Mouse (Mus musculus) lung, embryonic 14.5 days (tissue): ENCODE data around the gene Ccdc115. TPM values are rescaled to one million over a fixed set of nuclear protein-coding genes. Genes with fewer than 3 reads are reported as not detected.

Experiments
- ATAC-seq: fragments of 200-750 bp; cut with Nextera tagmentation; 2 replicates; pipeline ENCODE4 v1.8.0; 2017; ENCODE audit warnings: mild to moderate bottlenecking, moderate TSS enrichment, moderate library complexity; ENCODE audit not compliant: insufficient read depth
- DNase-seq: peaks from one replicate; pipeline ENCODE4 v3.0.0-alpha.2; 2015
- H3K27ac ChIP-seq: fragments of 300-500 bp; sonication (generic); 2 replicates; pipeline ENCODE4 v1.5.1; 2014; ENCODE audit warnings: low read depth, mild to moderate bottlenecking, moderate library complexity
- H3K27me3 ChIP-seq: fragments of 300-500 bp; sonication (generic); 2 replicates; pipeline ENCODE4 v1.6.1; 2014; ENCODE audit warnings: low read length, control low read depth; ENCODE audit not compliant: insufficient read depth
- H3K36me3 ChIP-seq: fragments of 300-500 bp; sonication (generic); 2 replicates; pipeline ENCODE4 v1.6.1; 2014; ENCODE audit warnings: control low read depth; ENCODE audit not compliant: insufficient read depth
- H3K4me1 ChIP-seq: fragments of 300-500 bp; sonication (generic); 2 replicates; pipeline ENCODE4 v1.6.1; 2014; ENCODE audit warnings: antibody characterized with exemption, control low read depth; ENCODE audit not compliant: insufficient read depth
- H3K4me2 ChIP-seq: fragments of 300-500 bp; sonication (generic); 2 replicates; pipeline ENCODE4 v1.6.1; 2014; ENCODE audit warnings: mild to moderate bottlenecking
- H3K4me3 ChIP-seq: fragments of 300-500 bp; sonication (generic); 2 replicates; pipeline ENCODE4 v1.5.1; 2014; ENCODE audit warnings: low read depth, low read length
- H3K9ac ChIP-seq: fragments of 300-500 bp; sonication (generic); 2 replicates; pipeline ENCODE4 v1.6.1; 2014
- H3K9me3 ChIP-seq: fragments of 300-500 bp; sonication (generic); 2 replicates; pipeline ENCODE4 v1.6.1; 2016; ENCODE audit warnings: low read depth, low read length, control low read depth
- CTCF ChIP-seq: IDR thresholded peaks from 2 replicates; pipeline ENCODE4 v1.5.1; 2016; ENCODE audit warnings: antibody characterized with exemption, low read depth
- WGBS: fragments of 180-500 bp; shearing (Covaris S2); extraction: QIAGEN DNeasy Blood & Tissue Kit; methylation state at CpG from one replicate; pipeline ENCODE4 v1.1.7; 2014; 5-methylcytosine and 5-hydroxymethylcytosine counted together
- polyA plus RNA-seq: library from polyadenylated mRNA; unstranded; fragments of >200 nt; fragmentation: Nextera tagmentation; extraction: Ambion mirVana; gene quantifications from 2 replicates; pipeline ENCODE4 v1.2.1, GENCODE M21; 2014

Gene Ccdc115
- polyA plus RNA-seq, 1 experiment from 2014 or later, result 50.4 TPM

GRCm38 (mm10) chr1:34478891-34479655 is 39.6 kb upstream of the Ccdc115 start:
- H3K4me3 ChIP-seq, result no peak overlapping the region

DNA sequence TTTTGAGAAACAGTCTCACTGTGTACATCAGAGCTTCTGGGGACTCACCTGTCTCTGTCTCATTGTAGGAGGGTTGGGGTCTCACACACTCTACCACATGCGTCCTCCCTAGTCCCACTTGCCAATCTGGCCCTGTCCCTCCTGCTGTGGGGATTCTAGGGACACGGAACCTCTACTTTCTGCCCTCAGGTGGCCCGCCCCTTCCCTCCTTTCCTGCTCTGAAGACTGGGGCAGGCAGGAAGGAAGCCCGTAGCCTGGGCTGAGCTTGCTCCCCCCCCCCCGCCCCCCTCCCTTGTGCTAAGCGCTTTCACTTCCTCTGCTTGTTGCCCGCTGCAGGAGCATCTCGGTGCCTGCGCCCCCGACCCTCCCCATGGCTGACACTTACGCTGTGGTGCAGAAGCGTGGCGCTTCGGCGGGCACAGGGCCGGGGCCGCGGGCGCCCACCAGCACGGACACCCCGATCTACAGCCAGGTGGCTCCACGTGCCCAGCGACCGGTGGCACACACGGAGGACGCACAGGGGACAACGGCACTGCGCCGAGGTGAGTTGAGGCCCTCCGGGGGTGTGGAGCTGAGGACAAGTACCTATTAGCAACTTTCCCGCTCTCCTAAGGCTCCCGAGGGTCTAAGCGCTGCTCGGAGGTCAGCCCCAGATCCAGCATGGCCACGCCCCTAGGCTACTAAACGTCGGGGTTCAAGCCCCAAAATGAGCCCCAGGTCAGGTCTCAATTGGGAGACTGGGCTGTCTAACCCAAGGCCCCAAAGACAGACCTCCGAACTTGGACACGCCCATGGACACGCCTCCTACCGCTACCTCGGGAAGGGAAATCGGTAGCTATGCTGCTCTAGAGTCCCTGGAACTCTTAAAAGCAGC is 33.2 kb upstream of the Ccdc115 start:
- Histone ChIP-seq H3K9me3 (no peaks in the 10 kb centered on the region), H3K36me3 (no peaks in the 10 kb centered on the region), H3K4me1 (peaks cover 2% of the 10 kb centered on the region; the same call in 1 of the 2 replicates), H3K4me3 (peak overlapping the region; percentile 47), H3K4me2 (peak overlapping the region; percentile 93), H3K27me3 (no peaks in the 10 kb centered on the region; the same call in 1 of the 2 replicates), H3K27ac (no peak overlapping the region; the same call in 1 of the 2 replicates), H3K9ac (peak overlapping the region; percentile 50)
- under 1% methylated on average over 42 of the region's 43 CpGs for WGBS
- ATAC-seq, result peak; percentile 68
- DNase-seq, result peak; percentile 76
- no peak for TF ChIP-seq CTCF

More at GRCm38 (mm10) chr1:34478891-34479655, 39.6 kb upstream of the Ccdc115 start:
- Histone ChIP-seq H3K9ac (no peak overlapping the region), H3K27me3 (no peaks in the 10 kb centered on the region), H3K27ac (no peak overlapping the region), H3K9me3 (no peaks in the 10 kb centered on the region), H3K36me3 (no peaks in the 10 kb centered on the region), H3K4me2 (no peak overlapping the region), H3K4me1 (no peaks in the 10 kb centered on the region)
- ATAC-seq (peak; percentile 74; the same call in 1 of the 2 replicates), DNase-seq (peak; percentile 54)
- 25% methylated on average over 11 of the region's 11 CpGs for WGBS
- TF ChIP-seq CTCF, result no peak

DNA sequence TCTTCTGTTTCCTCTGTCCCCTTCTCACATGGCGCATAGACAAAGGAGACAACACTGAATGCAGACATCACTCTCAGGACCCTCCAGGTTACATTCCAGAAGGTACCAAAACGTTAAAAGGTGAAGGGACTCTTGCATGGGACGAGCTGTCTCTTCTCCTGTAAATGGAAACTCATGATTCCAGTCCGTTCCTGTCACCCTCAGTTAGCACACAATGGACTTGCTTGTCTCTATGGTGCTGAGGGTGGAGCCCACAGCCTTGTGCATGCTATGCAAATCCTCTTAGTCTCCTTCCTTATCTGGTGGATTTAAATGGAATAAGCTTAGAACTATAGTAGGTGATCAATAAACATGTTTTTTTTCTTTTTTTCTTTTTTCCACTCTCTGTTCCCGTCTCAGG is 30.3 kb upstream of the Ccdc115 start:
- Histone ChIP-seq H3K9me3 (no peaks in the 10 kb centered on the region), H3K4me3 (no peak overlapping the region), H3K27me3 (no peaks in the 10 kb centered on the region; the same call in 1 of the 2 replicates), H3K36me3 (no peaks in the 10 kb centered on the region), H3K4me2 (no peak overlapping the region), H3K4me1 (peaks cover 4% of the 10 kb centered on the region; the same call in 1 of the 2 replicates), H3K27ac (no peak overlapping the region), H3K9ac (no peak overlapping the region)
- no peak for TF ChIP-seq CTCF
- ATAC-seq (no peak), DNase-seq (no peak)
- WGBS, result 74% methylated on average over 5 of the region's 5 CpGs

- Histone ChIP-seq H3K36me3 (no peaks in the 10 kb centered on the region), H3K9me3 (no peaks in the 10 kb centered on the region), H3K4me2 (no peak overlapping the region), H3K27ac (peak overlapping the region; percentile 13; the same call in 1 of the 2 replicates), H3K4me1 (peaks cover 4% of the 10 kb centered on the region; the same call in 1 of the 2 replicates), H3K4me3 (no peak overlapping the region), H3K9ac (no peak overlapping the region), H3K27me3 (no peaks in the 10 kb centered on the region; the same call in 1 of the 2 replicates)
- ATAC-seq, result no peak
- DNase-seq, result no peak
- TF ChIP-seq CTCF, result no peak
- 61% methylated on average over 4 of the region's 4 CpGs for WGBS
Observed at GRCm38 (mm10) chr1:34468500-34468899, 29.0 kb upstream of the Ccdc115 start.

DNA sequence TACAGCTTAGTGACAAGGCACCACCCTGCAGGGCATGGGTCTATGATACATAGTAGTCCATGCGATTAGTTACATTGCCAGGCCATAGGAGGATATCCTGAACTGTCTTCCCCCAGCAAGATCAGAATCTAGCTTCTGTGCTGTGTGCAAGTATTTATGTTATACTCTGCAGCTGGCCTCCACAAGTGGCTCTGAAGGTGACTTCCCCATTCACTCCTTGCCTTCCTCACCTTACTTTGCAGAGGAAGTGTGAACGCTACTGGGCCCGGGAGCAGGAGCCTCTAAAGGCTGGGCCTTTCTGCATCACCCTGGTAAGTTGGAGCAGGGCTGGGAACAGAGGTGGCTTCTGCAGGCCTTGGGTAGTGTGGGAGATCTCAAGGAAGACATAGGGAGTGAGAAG is 28.6 kb upstream of the Ccdc115 start:
- Histone ChIP-seq H3K4me3 (no peak overlapping the region), H3K27me3 (no peaks in the 10 kb centered on the region; the same call in 1 of the 2 replicates), H3K36me3 (no peaks in the 10 kb centered on the region), H3K9me3 (no peaks in the 10 kb centered on the region), H3K27ac (peak overlapping the region; percentile 13), H3K4me2 (no peak overlapping the region), H3K9ac (no peak overlapping the region), H3K4me1 (peaks cover 4% of the 10 kb centered on the region; the same call in 1 of the 2 replicates)
- 41% methylated on average over 3 of the region's 3 CpGs for WGBS
- ATAC-seq (no peak), DNase-seq (peak; percentile 6)
- no peak for TF ChIP-seq CTCF

- Histone ChIP-seq H3K4me2 (no peak overlapping the region), H3K36me3 (no peaks in the 10 kb centered on the region), H3K9me3 (no peaks in the 10 kb centered on the region), H3K4me1 (peaks cover 4% of the 10 kb centered on the region; the same call in 1 of the 2 replicates), H3K9ac (no peak overlapping the region), H3K27me3 (peaks cover 4% of the 10 kb centered on the region; the same call in 1 of the 2 replicates), H3K4me3 (no peak overlapping the region), H3K27ac (no peak overlapping the region)
- ATAC-seq (no peak), DNase-seq (no peak)
- 70% methylated on average over 6 of the region's 6 CpGs for WGBS
- no peak for TF ChIP-seq CTCF
Observed at GRCm38 (mm10) chr1:34465445-34465844, 26.0 kb upstream of the Ccdc115 start.
